In the genomic region with DNA sequence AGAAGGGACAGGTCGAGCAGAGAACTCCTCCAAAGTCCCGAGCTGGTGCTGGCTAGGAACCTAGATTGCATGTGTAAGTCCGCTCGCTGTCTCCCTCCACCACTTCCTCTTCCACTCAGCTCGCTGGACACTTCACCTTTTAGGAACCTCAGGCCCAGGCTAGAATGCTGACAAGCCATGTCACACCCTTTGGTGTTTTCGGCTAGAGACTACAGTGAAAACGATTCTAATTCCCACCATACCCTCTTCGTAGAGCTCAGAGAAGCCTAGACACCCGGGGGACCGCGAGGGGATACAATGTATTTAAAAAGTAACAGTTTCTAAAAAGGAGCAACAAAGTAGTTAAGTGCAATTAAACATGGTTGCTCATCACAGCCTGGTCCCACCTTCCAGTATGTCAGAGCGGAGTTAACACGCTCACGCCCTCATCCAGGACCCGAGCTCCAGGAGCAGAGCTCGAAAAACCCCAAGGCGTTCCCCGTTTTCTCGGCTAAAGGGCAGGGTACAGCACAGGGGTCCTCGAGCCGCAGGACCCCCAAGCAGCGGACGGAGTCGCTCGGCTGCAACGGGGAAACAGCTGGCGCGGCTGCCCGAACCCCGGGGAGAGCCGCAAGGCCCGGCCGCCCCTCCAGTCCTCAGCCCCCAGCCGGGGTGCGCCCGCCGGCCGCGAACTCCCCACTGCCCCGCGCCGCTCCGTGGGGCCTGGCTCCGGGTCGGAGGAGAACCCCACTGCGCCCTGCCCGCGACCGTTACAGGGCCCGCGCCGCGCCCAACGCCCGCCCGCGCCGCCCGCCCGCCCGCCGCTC, we compare ENCODE assay signal across 8 mouse cellular contexts. TPM values are rescaled to one million over a fixed set of nuclear protein-coding genes. Genes with fewer than 3 reads are reported as not detected.
DNase-seq lines count a peak whose midpoint lies in the region; ATAC-seq and TF ChIP-seq lines count a peak whose summit lies in the region.

No protein-coding gene starts in this region.

- H3K27me3 ChIP-seq in cerebellum, adult 2 months (ENCODE audit: control insufficient read depth, insufficient read depth, low read length) = no peaks in the 10 kb centered on the region
- H3K27me3 ChIP-seq in heart, postnatal 0 days (ENCODE audit: control insufficient read depth, insufficient read depth, low read length) = no peaks in the 10 kb centered on the region
- H3K27me3 ChIP-seq in limb, embryonic 10.5 days (ENCODE audit: low read depth, poor library complexity, severe bottlenecking) = no peaks in the 10 kb centered on the region
- H3K27me3 ChIP-seq in stomach, embryonic 15.5 days (replicated peaks) = no peaks in the 10 kb centered on the region

- DNase-seq in cerebellum, adult 2 months = peak; percentile 12 to 20
- DNase-seq in cerebellum, adult 11-12 months = no peak
- peak; percentile 74 for DNase-seq in A20 (ENCODE audit: low read depth, low spot score)
- peak; percentile 61 for DNase-seq in heart, postnatal 0 days (ENCODE audit: low spot score)
- no peak for DNase-seq in limb, embryonic 10.5 days (ENCODE audit: low spot score)
- DNase-seq in mesoderm, embryonic 11.5 days (ENCODE audit: low read depth, low spot score) = peak; percentile 5

- H3K36me3 ChIP-seq in heart, postnatal 0 days (replicated peaks; ENCODE audit: control insufficient read depth, insufficient read depth, low read length) = no peaks in the 10 kb centered on the region
- H3K36me3 ChIP-seq in limb, embryonic 10.5 days = peaks cover 17% of the 10 kb centered on the region; the same call in 1 of the 2 replicates
- no peaks in the 10 kb centered on the region for H3K36me3 ChIP-seq in stomach, embryonic 15.5 days

- peak overlapping the region; percentile 78 for H3K4me2 ChIP-seq in heart, postnatal 0 days (ENCODE audit: low read depth, low read length)
- peak overlapping the region; percentile 79 for H3K4me2 ChIP-seq in stomach, embryonic 15.5 days

- peak overlapping the region; percentile 19; the same call in 1 of the 2 replicates for H3K27ac ChIP-seq in cerebellum, adult 2 months (ENCODE audit: insufficient read depth, low read length)
- H3K27ac ChIP-seq in heart, postnatal 0 days (ENCODE audit: low read depth) = peak overlapping the region; percentile 91
- H3K27ac ChIP-seq in limb, embryonic 10.5 days = peak overlapping the region; percentile 95
- H3K27ac ChIP-seq in stomach, embryonic 15.5 days = peak overlapping the region; percentile 88

- ATAC-seq in common myeloid progenitor, adult 5-6 weeks (replicated peaks; ENCODE audit: low read depth, poor library complexity, severe bottlenecking) = peak; percentile 39
- ATAC-seq in heart, postnatal 0 days (ENCODE audit: insufficient read depth, low read depth) = peak; percentile 45
- peak; percentile 72 for ATAC-seq in stomach, embryonic 15.5 days (ENCODE audit: insufficient read depth, low FRiP score, low read depth)

- no peaks in the 10 kb centered on the region for H3K9me3 ChIP-seq in heart, postnatal 0 days (replicated peaks; ENCODE audit: control insufficient read depth, low read length)
- no peaks in the 10 kb centered on the region for H3K9me3 ChIP-seq in limb, embryonic 10.5 days (replicated peaks)
- no peaks in the 10 kb centered on the region for H3K9me3 ChIP-seq in stomach, embryonic 15.5 days

- H3K4me1 ChIP-seq in cerebellum, adult 2 months (ENCODE audit: control insufficient read depth, insufficient read depth, low read length) = no peaks in the 10 kb centered on the region; the same call in 1 of the 2 replicates
- H3K4me1 ChIP-seq in heart, postnatal 0 days (ENCODE audit: control insufficient read depth, insufficient read depth) = 0 out of 2 replicates have a peak, but pooled peaks cover 9% of the 10 kb centered on the region
- peaks cover 19% of the 10 kb centered on the region for H3K4me1 ChIP-seq in limb, embryonic 10.5 days
- H3K4me1 ChIP-seq in stomach, embryonic 15.5 days = peaks cover 8% of the 10 kb centered on the region; the same call in 1 of the 2 replicates

- no peak for TF ChIP-seq POLR2A in cerebellum, adult 2 months (IDR thresholded peaks at IDR 0.05; ENCODE audit: borderline replicate concordance, insufficient read depth, low read length)

- TF ChIP-seq CTCF in cerebellum, adult 2 months (IDR thresholded peaks at IDR 0.05; ENCODE audit: borderline replicate concordance, insufficient read depth, low read depth, low read length) = no peak
- TF ChIP-seq CTCF in heart, postnatal 0 days (IDR thresholded peaks at IDR 0.05; ENCODE audit: low read depth) = no peak

- TF ChIP-seq EP300 in heart, postnatal 0 days (IDR thresholded peaks at IDR 0.05; ENCODE audit: low read depth) = no peak

- peak overlapping the region; percentile 92 for H3K4me3 ChIP-seq in cerebellum, adult 2 months (replicated peaks; ENCODE audit: insufficient read depth, low read depth, low read length)
- peak overlapping the region; percentile 97 for H3K4me3 ChIP-seq in heart, postnatal 0 days (ENCODE audit: low read depth, low read length)
- H3K4me3 ChIP-seq in limb, embryonic 10.5 days = peak overlapping the region; percentile 100
- peak overlapping the region; percentile 100 for H3K4me3 ChIP-seq in stomach, embryonic 15.5 days (replicated peaks)

- H3K9ac ChIP-seq in heart, postnatal 0 days (replicated peaks; ENCODE audit: low read depth, low read length) = peak overlapping the region; percentile 98
- peak overlapping the region; percentile 99 for H3K9ac ChIP-seq in stomach, embryonic 15.5 days

- WGBS in cerebellum, adult 2 months = under 1% methylated on average over 48 of the region's 62 CpGs
- WGBS in heart, postnatal 0 days = under 1% methylated on average over 50 of the region's 62 CpGs
- WGBS in limb, embryonic 10.5 days = under 1% methylated on average over 62 of the region's 62 CpGs
- WGBS in stomach, embryonic 15.5 days = under 1% methylated on average over 59 of the region's 62 CpGs

RNA-seq across cellular contexts. Expression of a gene that starts 0.6 kb away (rescaled TPM):
- 18.3 and 19.2 TPM in 2 replicates for polyA plus RNA-seq in cerebellum, adult 2 months (2012; rRNA removed)
- total RNA-seq in common myeloid progenitor, adult 5-6 weeks (2017) = 48.3 and 52.5 TPM in 2 replicates
- 24.8 and 28.2 TPM in 2 replicates for total RNA-seq in heart, postnatal 0 days (2014; rRNA removed; ENCODE audit: low replicate concordance)
- 20.5 and 21.0 TPM in 2 replicates for polyA plus RNA-seq in heart, postnatal 0 days (2015; fragmentation: Nextera tagmentation; extraction: Ambion mirVana)
- 33.2 and 38.9 TPM in 2 replicates for polyA plus RNA-seq in limb, embryonic 10.5 days (2016; fragmentation: Nextera tagmentation; extraction: Ambion mirVana)
- 36.4 and 37.9 TPM in 2 replicates for polyA plus RNA-seq in stomach, embryonic 15.5 days (2015; fragmentation: Nextera tagmentation; extraction: Ambion mirVana)

RNA-seq across cellular contexts. Expression of a gene that starts 32.3 kb away (rescaled TPM):
- polyA plus RNA-seq in cerebellum, adult 2 months (2012; rRNA removed) = 436 and 481 TPM in 2 replicates
- 1,101 and 1,166 TPM in 2 replicates for total RNA-seq in common myeloid progenitor, adult 5-6 weeks (2017)
- total RNA-seq in heart, postnatal 0 days (2014; rRNA removed; ENCODE audit: low replicate concordance) = 881 and 949 TPM in 2 replicates
- polyA plus RNA-seq in heart, postnatal 0 days (2015; fragmentation: Nextera tagmentation; extraction: Ambion mirVana) = 229 and 242 TPM in 2 replicates
- polyA plus RNA-seq in limb, embryonic 10.5 days (2016; fragmentation: Nextera tagmentation; extraction: Ambion mirVana) = 510 and 589 TPM in 2 replicates
- 336 and 456 TPM in 2 replicates for polyA plus RNA-seq in stomach, embryonic 15.5 days (2015; fragmentation: Nextera tagmentation; extraction: Ambion mirVana)

RNA-seq across cellular contexts. Expression of a gene that starts 33.9 kb away (rescaled TPM):
- 127 and 130 TPM in 2 replicates for polyA plus RNA-seq in cerebellum, adult 2 months (2012; rRNA removed)
- total RNA-seq in common myeloid progenitor, adult 5-6 weeks (2017) = 21.1 and 30.6 TPM in 2 replicates
- 24.4 and 35.7 TPM in 2 replicates for total RNA-seq in heart, postnatal 0 days (2014; rRNA removed; ENCODE audit: low replicate concordance)
- 29.5 and 30.7 TPM in 2 replicates for polyA plus RNA-seq in heart, postnatal 0 days (2015; fragmentation: Nextera tagmentation; extraction: Ambion mirVana)
- 73.2 and 73.6 TPM in 2 replicates for polyA plus RNA-seq in limb, embryonic 10.5 days (2016; fragmentation: Nextera tagmentation; extraction: Ambion mirVana)
- 50.3 and 55.1 TPM in 2 replicates for polyA plus RNA-seq in stomach, embryonic 15.5 days (2015; fragmentation: Nextera tagmentation; extraction: Ambion mirVana)

RNA-seq across cellular contexts. Expression of a gene that starts 48.5 kb away (rescaled TPM):
- polyA plus RNA-seq in cerebellum, adult 2 months (2012; rRNA removed) = 123 and 127 TPM in 2 replicates
- total RNA-seq in common myeloid progenitor, adult 5-6 weeks (2017) = 11.0 and 16.1 TPM in 2 replicates
- 53.0 and 58.4 TPM in 2 replicates for total RNA-seq in heart, postnatal 0 days (2014; rRNA removed; ENCODE audit: low replicate concordance)
- 63.3 and 66.8 TPM in 2 replicates for polyA plus RNA-seq in heart, postnatal 0 days (2015; fragmentation: Nextera tagmentation; extraction: Ambion mirVana)
- 199 and 214 TPM in 2 replicates for polyA plus RNA-seq in limb, embryonic 10.5 days (2016; fragmentation: Nextera tagmentation; extraction: Ambion mirVana)
- polyA plus RNA-seq in stomach, embryonic 15.5 days (2015; fragmentation: Nextera tagmentation; extraction: Ambion mirVana) = 102 and 105 TPM in 2 replicates

RNA-seq across cellular contexts. Expression of a gene that starts 57.4 kb away (rescaled TPM):
- 39.6 and 42.9 TPM in 2 replicates for polyA plus RNA-seq in cerebellum, adult 2 months (2012; rRNA removed)
- total RNA-seq in common myeloid progenitor, adult 5-6 weeks (2017) = 4.1 and 4.2 TPM in 2 replicates
- total RNA-seq in heart, postnatal 0 days (2014; rRNA removed; ENCODE audit: low replicate concordance) = 6.7 and 18.2 TPM in 2 replicates
- polyA plus RNA-seq in heart, postnatal 0 days (2015; fragmentation: Nextera tagmentation; extraction: Ambion mirVana) = 10.4 and 11.8 TPM in 2 replicates
- 38.7 and 39.2 TPM in 2 replicates for polyA plus RNA-seq in limb, embryonic 10.5 days (2016; fragmentation: Nextera tagmentation; extraction: Ambion mirVana)
- 90.9 and 92.1 TPM in 2 replicates for polyA plus RNA-seq in stomach, embryonic 15.5 days (2015; fragmentation: Nextera tagmentation; extraction: Ambion mirVana)

Comparison
In these comparisons a context has a peak if more than half of its experiments do, and no peak if none do; other contexts are left out.
1. DNase-seq: peak in cerebellum, adult 2 months (2 of 2), A20 (single experiment), heart, postnatal 0 days (single experiment) and mesoderm, embryonic 11.5 days (single experiment); none in cerebellum, adult 11-12 months (single experiment) and limb, embryonic 10.5 days (single experiment).
2. H3K27ac ChIP-seq: peak in every context shown above with its lines; median percentile 95 in limb, embryonic 10.5 days; 91 in heart, postnatal 0 days; 88 in stomach, embryonic 15.5 days; 19 in cerebellum, adult 2 months.
3. Peak in every context shown above with its lines, with median percentiles within 50 percentile points of each other: H3K4me3 ChIP-seq and ATAC-seq.